Mouse (Mus musculus) kidney, adult 2 months (tissue): ENCODE measurements around the gene Olfr145.

Experiments
- CTCF ChIP-seq: fragments of 200-500 bp; conservative IDR thresholded peaks from 2 replicates; pipeline ENCODE4 v1.5.1; 2011; ENCODE audit warnings: low read depth, mild to moderate bottlenecking, control low read depth, low read length, moderate library complexity, mixed read lengths; ENCODE audit not compliant: insufficient read depth, insufficient read length
- POLR2A ChIP-seq: fragments of 200-500 bp; IDR thresholded peaks from one replicate; pipeline ENCODE4 v1.6.1; 2011; ENCODE audit warnings: low read depth, low read length, control low read depth

- TF ChIP-seq CTCF (no peak), POLR2A (no peak)
Measured at GRCm38 (mm10) chr9:37905555-37905954, 9.0 kb downstream of the Olfr145 start.
